37 mouse cellular contexts compared by ENCODE assay signal in genomic region chr2:58079849-58080248, GRCm38 (mm10). TPM values are rescaled to one million over a fixed set of nuclear protein-coding genes. Genes with fewer than 3 reads are reported as not detected.
DNase-seq lines count a peak whose midpoint lies in the region; ATAC-seq and TF ChIP-seq lines count a peak whose summit lies in the region.
"Had no signal": no experiment of that assay in that cellular context is flagged by ENCODE, and none has a peak within 500 bp of the region (broad histone marks: within the 10 kb centered on the region; RNA-seq: fewer than 3 reads in every experiment).

No protein-coding gene starts in this region.

- H3K4me3 ChIP-seq in heart, embryonic 12.5 days = no peak overlapping the region
- no peak overlapping the region for H3K4me3 ChIP-seq in embryonic fibroblast, embryonic 13.5 days (ENCODE audit: insufficient read depth, low read length)
- H3K4me3 ChIP-seq in liver, embryonic 12.5 days = no peak overlapping the region
- H3K4me3 ChIP-seq: embryonic facial prominence, embryonic 12.5 days; hindbrain, embryonic 13.5 days; left cerebral cortex, adult 2 months; limb, embryonic 13.5 days; megakaryocyte, embryonic 14.5 days; midbrain, embryonic 12.5 days; neural tube, embryonic 13.5 days had no signal

- no peak overlapping the region for H3K9ac ChIP-seq in heart, embryonic 12.5 days
- H3K9ac ChIP-seq in liver, embryonic 12.5 days = no peak overlapping the region
- H3K9ac ChIP-seq: embryonic facial prominence, embryonic 12.5 days; hindbrain, embryonic 13.5 days; limb, embryonic 13.5 days; liver, postnatal 0 days; midbrain, embryonic 12.5 days; neural tube, embryonic 13.5 days had no signal

- no peaks in the 10 kb centered on the region for H3K9me3 ChIP-seq in heart, embryonic 12.5 days (replicated peaks)
- H3K9me3 ChIP-seq in liver, embryonic 12.5 days (replicated peaks) = no peaks in the 10 kb centered on the region
- H3K9me3 ChIP-seq: embryonic facial prominence, embryonic 12.5 days; hindbrain, embryonic 13.5 days; limb, embryonic 13.5 days; megakaryocyte, embryonic 14.5 days; midbrain, embryonic 12.5 days; neural tube, embryonic 13.5 days had no signal

- TF ChIP-seq CTCF in embryonic fibroblast, embryonic 13.5 days (IDR thresholded peaks at IDR 0.05; ENCODE audit: borderline replicate concordance, insufficient read depth, low read length) = no peak

- TF ChIP-seq POLR2A in embryonic fibroblast, embryonic 13.5 days (IDR thresholded peaks at IDR 0.05; ENCODE audit: low read depth, low read length) = no peak

- DNase-seq in heart, adult 18-20 months = peak; percentile 1 to 6
- peak; percentile 80 for DNase-seq in 3T3-L1 (ENCODE audit: low read depth, low spot score)
- peak; percentile 34 for DNase-seq in Muller cell, postnatal 12 days (ENCODE audit: inconsistent ontology term)
- no peak for DNase-seq in embryo, embryonic 11 days
- no peak for DNase-seq in layer of hippocampus, adult 9-10 months (ENCODE audit: low spot score)
- DNase-seq: adrenal gland, adult 8-10 months; cerebellum, adult 8-10 months; cerebellum, postnatal 25 days; gastrocnemius, postnatal 10 days; heart, postnatal 36 days; kidney, adult 9 months; kidney, postnatal 10 days; layer of hippocampus, adult 9-11 months; liver, postnatal 0 days; lung, postnatal 36 days; right cerebral cortex, postnatal 25 days; spleen, adult 18-20 months; thymus, adult 18-20 months; thymus, postnatal 36 days had no signal

- no peak overlapping the region for H3K4me2 ChIP-seq in heart, embryonic 12.5 days
- H3K4me2 ChIP-seq in liver, embryonic 12.5 days = no peak overlapping the region
- H3K4me2 ChIP-seq: embryonic facial prominence, embryonic 12.5 days; hindbrain, embryonic 13.5 days; limb, embryonic 13.5 days; liver, embryonic 11.5 days; midbrain, embryonic 12.5 days; neural tube, embryonic 13.5 days had no signal

- H3K36me3 ChIP-seq in heart, embryonic 12.5 days = no peaks in the 10 kb centered on the region
- H3K36me3 ChIP-seq in liver, embryonic 12.5 days = no peaks in the 10 kb centered on the region
- H3K36me3 ChIP-seq: embryonic facial prominence, embryonic 12.5 days; hindbrain, embryonic 13.5 days; limb, embryonic 13.5 days; midbrain, embryonic 12.5 days; neural tube, embryonic 13.5 days had no signal

- H3K27me3 ChIP-seq in heart, embryonic 12.5 days (replicated peaks) = no peaks in the 10 kb centered on the region
- H3K27me3 ChIP-seq in liver, embryonic 12.5 days (replicated peaks) = no peaks in the 10 kb centered on the region
- H3K27me3 ChIP-seq: embryonic facial prominence, embryonic 12.5 days; hindbrain, embryonic 13.5 days; limb, embryonic 13.5 days; megakaryocyte, embryonic 14.5 days; midbrain, embryonic 12.5 days; neural tube, embryonic 13.5 days had no signal

- WGBS in heart, embryonic 12.5 days = 17% methylated on average over 1 of the region's 1 CpGs
- 26% methylated on average over 1 of the region's 1 CpGs for WGBS in liver, embryonic 12.5 days (ENCODE audit: insufficient replicate concordance)

- H3K27ac ChIP-seq in heart, embryonic 12.5 days (ENCODE audit: poor library complexity, severe bottlenecking) = no peak overlapping the region
- peak overlapping the region; percentile 73 for H3K27ac ChIP-seq in embryonic fibroblast, embryonic 13.5 days (ENCODE audit: insufficient read depth, low read length)
- H3K27ac ChIP-seq in liver, embryonic 12.5 days = no peak overlapping the region
- H3K27ac ChIP-seq: embryonic facial prominence, embryonic 12.5 days; hindbrain, embryonic 13.5 days; left cerebral cortex, adult 2 months; limb, embryonic 13.5 days; midbrain, embryonic 12.5 days; neural tube, embryonic 13.5 days had no signal

- no peak for ATAC-seq in heart, embryonic 12.5 days (ENCODE audit: insufficient number of reproducible peaks, low FRiP score)
- no peak for ATAC-seq in liver, embryonic 12.5 days
- ATAC-seq: forebrain, embryonic 16.5 days; intestine, postnatal 0 days; liver, postnatal 0 days had no signal

- H3K4me1 ChIP-seq in heart, embryonic 12.5 days (replicated peaks) = no peaks in the 10 kb centered on the region
- no peaks in the 10 kb centered on the region for H3K4me1 ChIP-seq in embryonic fibroblast, embryonic 13.5 days (ENCODE audit: control insufficient read depth, insufficient read depth, low read length)
- no peaks in the 10 kb centered on the region for H3K4me1 ChIP-seq in liver, embryonic 12.5 days
- H3K4me1 ChIP-seq: embryonic facial prominence, embryonic 12.5 days; hindbrain, embryonic 13.5 days; limb, embryonic 13.5 days; megakaryocyte, embryonic 14.5 days; midbrain, embryonic 12.5 days; neural tube, embryonic 13.5 days had no signal

RNA-seq across cellular contexts. Expression of gene Ermn, which starts 27.2 kb away (rescaled TPM):
- not detected for total RNA-seq in heart, adult 18-20 months (2021)
- not detected in 2 replicates for polyA plus RNA-seq in heart, embryonic 12.5 days (2016; fragmentation: Nextera tagmentation; extraction: Ambion mirVana)
- polyA plus RNA-seq in embryonic fibroblast, embryonic 13.5 days (2011; ENCODE audit: insufficient read length, low read depth, missing spikeins) = not detected in 2 replicates
- polyA plus RNA-seq in liver, embryonic 12.5 days (2016; fragmentation: Nextera tagmentation; extraction: Ambion mirVana) = not detected in 2 replicates
- total RNA-seq: adrenal gland, adult 8-10 months; adrenal gland, postnatal 4 days; gastrocnemius, postnatal 10 days; heart, postnatal 36 days had no signal
- polyA plus RNA-seq: gonadal fat pad, adult 2 months; heart, embryonic 14.5 days; large intestine, adult 2 months; limb, embryonic 13.5 days; liver, embryonic 11.5 days; liver, postnatal 0 days; stomach, embryonic 16.5 days had no signal

Comparison
In these comparisons a context has a peak if more than half of its experiments do, and no peak if none do; other contexts are left out.
1. DNase-seq: peak in heart, adult 18-20 months (2 of 2), 3T3-L1 (single experiment) and Muller cell, postnatal 12 days (single experiment); none in embryo, embryonic 11 days (single experiment) and layer of hippocampus, adult 9-10 months (single experiment).